Mouse (Mus musculus): ENCODE data around the gene Pax5. TPM values are rescaled to one million over a fixed set of nuclear protein-coding genes. Genes with fewer than 3 reads are reported as not detected.

Pax5 gene
- polyA plus RNA-seq, 1 experiment from 2014 or later, result not detected

GRCm38 (mm10) chr4:44566401-44566800 is 143.9 kb downstream of the Pax5 start:
- no peaks in the 10 kb centered on the region for H3K4me1 ChIP-seq (replicated peaks; ENCODE audit: insufficient read depth, low read length)
- H3K9ac ChIP-seq (ENCODE audit: low read depth, low read length), result no peak overlapping the region
- 53% methylated on average over 8 of the region's 8 CpGs for WGBS
- H3K9me3 ChIP-seq (replicated peaks; ENCODE audit: low read length), result no peaks in the 10 kb centered on the region
- no peak overlapping the region for H3K27ac ChIP-seq
- no peak for ATAC-seq (replicated peaks; ENCODE audit: low FRiP score, low read depth)
- H3K36me3 ChIP-seq (ENCODE audit: insufficient read depth, low read length), result no peaks in the 10 kb centered on the region
- H3K4me3 ChIP-seq (replicated peaks; ENCODE audit: low read depth, low read length), result no peak overlapping the region
- no peak for DNase-seq (ENCODE audit: low spot score)
- no peak overlapping the region for H3K4me2 ChIP-seq (ENCODE audit: low read length)
- no peak for TF ChIP-seq CTCF (IDR thresholded peaks at IDR 0.05; ENCODE audit: low read depth)
- H3K27me3 ChIP-seq (ENCODE audit: insufficient read depth, low read length), result no peaks in the 10 kb centered on the region

- no peak for TF ChIP-seq CTCF (IDR thresholded peaks at IDR 0.05; ENCODE audit: low read depth)
- no peak for DNase-seq (ENCODE audit: low spot score)
- H3K36me3 ChIP-seq (ENCODE audit: insufficient read depth, low read length), result no peaks in the 10 kb centered on the region
- H3K9me3 ChIP-seq (replicated peaks; ENCODE audit: low read length), result no peaks in the 10 kb centered on the region
- H3K4me1 ChIP-seq (replicated peaks; ENCODE audit: insufficient read depth, low read length), result no peaks in the 10 kb centered on the region
- H3K27ac ChIP-seq, result no peak overlapping the region
- H3K4me3 ChIP-seq (replicated peaks; ENCODE audit: low read depth, low read length), result no peak overlapping the region
- no peak overlapping the region for H3K4me2 ChIP-seq (ENCODE audit: low read length)
- ATAC-seq (replicated peaks; ENCODE audit: low FRiP score, low read depth), result no peak
- no peak overlapping the region for H3K9ac ChIP-seq (ENCODE audit: low read depth, low read length)
- 80% methylated on average over 12 of the region's 12 CpGs for WGBS
- no peaks in the 10 kb centered on the region for H3K27me3 ChIP-seq (ENCODE audit: insufficient read depth, low read length)
Observed at GRCm38 (mm10) chr4:44565126-44566082, 144.9 kb downstream of the Pax5 start.

GRCm38 (mm10) chr4:44564602-44565001 is 145.7 kb downstream of the Pax5 start:
- Histone ChIP-seq H3K36me3 (ENCODE audit: insufficient read depth, low read length) (no peaks in the 10 kb centered on the region), H3K4me3 (replicated peaks; ENCODE audit: low read depth, low read length) (no peak overlapping the region), H3K4me1 (replicated peaks; ENCODE audit: insufficient read depth, low read length) (no peaks in the 10 kb centered on the region), H3K9ac (ENCODE audit: low read depth, low read length) (no peak overlapping the region), H3K9me3 (replicated peaks; ENCODE audit: low read length) (no peaks in the 10 kb centered on the region), H3K4me2 (ENCODE audit: low read length) (no peak overlapping the region), H3K27me3 (ENCODE audit: insufficient read depth, low read length) (no peaks in the 10 kb centered on the region), H3K27ac (no peak overlapping the region)
- WGBS, result 4% methylated on average over 10 of the region's 10 CpGs
- ATAC-seq (replicated peaks; ENCODE audit: low FRiP score, low read depth) (no peak), DNase-seq (ENCODE audit: low spot score) (peak; percentile 77)
- TF ChIP-seq CTCF (IDR thresholded peaks at IDR 0.05; ENCODE audit: low read depth), result peak; percentile 90

- no peak overlapping the region for H3K4me2 ChIP-seq (ENCODE audit: low read length)
- WGBS, result 58% methylated on average over 8 of the region's 8 CpGs
Observed at GRCm38 (mm10) chr4:44560956-44561355, 149.3 kb downstream of the Pax5 start.

GRCm38 (mm10) chr4:44558564-44558955 is 151.7 kb downstream of the Pax5 start:
- WGBS, result 7% methylated on average over 7 of the region's 7 CpGs
- no peaks in the 10 kb centered on the region for H3K27me3 ChIP-seq (ENCODE audit: insufficient read depth, low read length)
- no peak overlapping the region for H3K9ac ChIP-seq (ENCODE audit: low read depth, low read length)
- DNase-seq (ENCODE audit: low spot score), result no peak
- H3K4me1 ChIP-seq (replicated peaks; ENCODE audit: insufficient read depth, low read length), result peaks cover 10% of the 10 kb centered on the region; the same call in 1 of the 2 replicates
- H3K4me2 ChIP-seq (ENCODE audit: low read length), result peak overlapping the region; percentile 80
- ATAC-seq (replicated peaks; ENCODE audit: low FRiP score, low read depth), result no peak
- H3K9me3 ChIP-seq (replicated peaks; ENCODE audit: low read length), result no peaks in the 10 kb centered on the region
- no peak for TF ChIP-seq CTCF (IDR thresholded peaks at IDR 0.05; ENCODE audit: low read depth)
- H3K27ac ChIP-seq, result no peak overlapping the region
- no peaks in the 10 kb centered on the region for H3K36me3 ChIP-seq (ENCODE audit: insufficient read depth, low read length)
- no peak overlapping the region for H3K4me3 ChIP-seq (replicated peaks; ENCODE audit: low read depth, low read length)

More at GRCm38 (mm10) chr4:44560956-44561355, 149.3 kb downstream of the Pax5 start:
- Histone ChIP-seq H3K4me3 (replicated peaks; ENCODE audit: low read depth, low read length) (no peak overlapping the region), H3K9me3 (replicated peaks; ENCODE audit: low read length) (no peaks in the 10 kb centered on the region), H3K36me3 (ENCODE audit: insufficient read depth, low read length) (no peaks in the 10 kb centered on the region), H3K4me1 (replicated peaks; ENCODE audit: insufficient read depth, low read length) (peaks cover 10% of the 10 kb centered on the region; the same call in 1 of the 2 replicates), H3K27me3 (ENCODE audit: insufficient read depth, low read length) (no peaks in the 10 kb centered on the region), H3K9ac (ENCODE audit: low read depth, low read length) (no peak overlapping the region), H3K27ac (no peak overlapping the region)
- TF ChIP-seq CTCF (IDR thresholded peaks at IDR 0.05; ENCODE audit: low read depth), result no peak
- ATAC-seq (replicated peaks; ENCODE audit: low FRiP score, low read depth) (no peak), DNase-seq (ENCODE audit: low spot score) (no peak)

- no peaks in the 10 kb centered on the region for H3K27me3 ChIP-seq (ENCODE audit: insufficient read depth, low read length)
- peak overlapping the region; percentile 47; the same call in 1 of the 2 replicates for H3K9ac ChIP-seq (ENCODE audit: low read depth, low read length)
- no peaks in the 10 kb centered on the region for H3K36me3 ChIP-seq (ENCODE audit: insufficient read depth, low read length)
- no peaks in the 10 kb centered on the region for H3K9me3 ChIP-seq (replicated peaks; ENCODE audit: low read length)
- DNase-seq (ENCODE audit: low spot score) (peak; percentile 76), ATAC-seq (replicated peaks; ENCODE audit: low FRiP score, low read depth) (peak; percentile 64)
- H3K4me1 ChIP-seq (replicated peaks; ENCODE audit: insufficient read depth, low read length), result peaks cover 10% of the 10 kb centered on the region; the same call in 1 of the 2 replicates
- peak overlapping the region; percentile 80 for H3K4me2 ChIP-seq (ENCODE audit: low read length)
- peak overlapping the region; percentile 36 for H3K4me3 ChIP-seq (replicated peaks; ENCODE audit: low read depth, low read length)
- 1% methylated on average over 33 of the region's 36 CpGs for WGBS
- no peak overlapping the region for H3K27ac ChIP-seq
- peak; percentile 78 for TF ChIP-seq CTCF (IDR thresholded peaks at IDR 0.05; ENCODE audit: low read depth)
Observed at GRCm38 (mm10) chr4:44557815-44558563, 152.3 kb downstream of the Pax5 start.

All from kidney, postnatal 0 days (tissue).